Mouse (Mus musculus): ENCODE data around the gene Asic2. TPM values are rescaled to one million over a fixed set of nuclear protein-coding genes. Genes with fewer than 3 reads are reported as not detected.

The Asic2 gene
- total RNA-seq, 4 experiments from 2014 or later, result 60.0 to 62.0 (median 60.9) TPM

DNA sequence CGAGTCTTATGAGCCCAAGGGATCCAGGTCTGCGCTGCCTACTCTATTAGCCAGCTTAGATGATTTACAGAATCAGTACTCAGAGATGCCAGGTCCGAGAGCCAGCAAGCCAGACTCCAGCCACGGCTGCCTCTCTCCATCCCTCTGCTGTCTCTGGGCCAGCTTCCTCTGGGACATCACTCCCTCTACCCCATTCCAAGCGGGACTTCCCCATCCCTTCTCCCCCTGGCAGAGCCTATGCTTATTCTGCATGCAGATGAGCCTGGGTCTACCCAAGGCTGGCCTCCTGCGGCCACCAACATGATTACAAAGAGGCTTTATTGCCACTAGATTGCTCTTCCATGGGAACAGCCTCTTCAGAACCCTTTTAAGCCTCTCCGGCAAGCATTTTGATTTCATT lies 850.2 kb downstream of the Asic2 start:
- DNase-seq (ENCODE audit: low spot score in 2 of 2), result peak in 1 of 2 experiments; percentile 28

DNA sequence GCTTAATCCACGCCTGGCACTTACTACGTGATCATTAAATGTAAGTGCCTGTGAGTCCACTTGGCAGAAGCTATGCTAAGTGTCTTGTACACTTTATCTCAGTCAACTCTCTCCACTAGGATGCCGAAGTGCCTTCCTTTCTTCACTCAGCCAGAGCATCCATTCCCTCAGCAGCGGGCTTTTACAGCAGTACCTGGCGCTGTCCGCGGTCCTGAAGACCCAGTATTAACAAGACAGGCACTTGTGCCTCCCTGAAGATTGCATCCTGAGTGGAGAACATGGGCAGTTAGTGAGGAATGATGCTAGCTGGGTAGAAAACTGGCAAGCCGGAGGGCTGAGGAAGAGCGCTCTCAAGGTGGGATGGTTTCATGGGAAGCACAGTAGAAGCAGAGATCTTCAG lies 852.6 kb downstream of the Asic2 start:
- no peak for DNase-seq (ENCODE audit: low spot score in 2 of 2)

DNA sequence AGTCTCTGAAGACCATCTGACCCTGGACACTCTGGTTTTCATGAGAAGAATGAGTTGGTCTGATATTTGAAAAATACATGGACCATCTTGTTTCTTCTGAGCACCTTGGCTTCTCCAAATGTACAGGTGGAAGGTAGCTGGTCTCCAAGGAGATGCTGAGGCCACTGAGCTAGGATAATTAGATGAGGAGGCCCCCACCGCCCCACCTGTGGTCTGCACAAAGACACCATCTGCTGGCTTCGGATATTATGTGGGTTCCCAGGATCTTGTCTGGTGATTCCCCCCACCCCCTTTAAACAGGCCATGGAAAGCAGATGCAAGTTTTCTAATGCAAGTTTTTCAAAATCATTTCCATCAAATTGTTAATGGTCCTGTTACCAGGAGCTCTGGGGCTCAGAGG lies 856.6 kb downstream of the Asic2 start:
- no peak for DNase-seq (ENCODE audit: low spot score in 2 of 2)

DNA sequence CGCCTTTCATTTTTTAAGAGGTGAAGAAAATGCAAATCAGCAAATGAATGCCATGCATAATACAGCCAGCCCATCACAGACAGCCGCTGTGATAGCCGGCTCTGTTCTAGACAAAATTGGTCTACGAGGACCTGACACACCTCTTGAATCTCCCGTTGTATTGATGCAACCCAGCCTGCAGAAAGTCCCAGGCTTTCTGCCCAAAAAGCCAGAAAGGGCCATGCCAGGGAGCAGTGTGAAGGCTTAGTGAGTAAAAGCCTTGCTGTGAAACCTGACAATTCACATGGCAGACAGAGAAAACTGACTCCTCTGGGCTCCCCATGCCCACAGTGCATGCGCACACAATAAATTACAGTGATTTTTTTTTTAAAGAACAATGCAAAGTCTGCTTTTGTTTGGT lies 858.2 kb downstream of the Asic2 start:
- DNase-seq (ENCODE audit: low spot score in 2 of 2), result no peak

DNA sequence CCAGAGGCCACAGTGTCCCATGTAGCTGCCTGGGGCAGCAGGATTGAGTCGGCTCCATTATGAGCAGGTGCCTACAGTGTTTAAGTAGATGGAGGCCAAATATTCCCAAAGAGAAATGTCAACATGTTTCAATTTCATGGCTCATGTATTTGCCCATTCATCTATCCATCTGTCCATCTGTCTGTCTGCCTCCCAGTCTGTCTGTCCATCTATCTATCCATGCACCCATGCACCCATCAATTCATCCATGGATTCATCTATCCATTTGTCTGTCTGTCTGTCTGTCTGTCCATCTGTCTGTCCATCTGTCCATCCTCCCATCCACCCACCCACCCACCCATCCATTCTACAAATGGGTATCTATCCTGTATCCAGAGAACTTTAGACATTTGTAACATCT lies 861.3 kb downstream of the Asic2 start:
- no peak for DNase-seq (ENCODE audit: low spot score in 2 of 2)

DNA sequence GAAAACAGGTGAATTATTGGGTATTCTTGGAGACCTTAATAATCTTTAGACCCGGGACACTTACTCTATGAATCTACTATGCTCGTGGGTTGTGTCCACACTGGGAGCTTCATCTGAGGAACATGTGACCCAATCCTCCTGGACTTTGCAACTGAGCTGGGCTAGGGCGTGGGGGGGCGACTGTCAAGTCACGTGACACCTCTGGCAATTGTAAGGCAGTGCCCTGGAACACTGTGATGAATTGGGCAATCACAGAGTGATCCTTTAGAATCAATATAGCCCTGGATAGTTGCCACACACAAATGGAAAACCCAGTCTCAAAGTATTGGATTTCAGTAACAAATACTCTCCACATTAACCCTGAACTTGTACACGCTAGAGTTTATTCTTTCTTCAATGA lies 867.4 kb downstream of the Asic2 start:
- DNase-seq (ENCODE audit: low spot score in 2 of 2), result no peak

DNA sequence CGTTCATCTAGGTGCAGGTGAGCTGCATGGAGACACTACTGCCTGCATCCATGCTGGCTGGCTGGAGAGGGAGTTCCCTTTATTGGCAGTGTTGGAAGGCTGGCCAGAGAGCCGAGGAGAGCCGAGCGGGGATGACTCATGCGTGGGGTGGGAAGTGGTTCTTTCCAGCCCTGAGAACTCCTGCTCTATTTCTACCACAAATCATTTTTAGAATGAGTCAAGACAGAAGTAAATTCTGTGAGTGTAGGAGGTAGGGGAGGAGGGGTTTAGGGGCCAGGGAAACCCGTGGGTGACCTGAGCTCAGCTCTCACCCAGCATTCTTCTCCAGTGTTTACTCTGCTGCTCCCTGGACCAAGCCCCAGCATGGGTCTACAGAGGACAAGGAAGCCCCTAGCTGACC lies 872.2 kb downstream of the Asic2 start:
- peak; percentile 23 to 87 for DNase-seq (ENCODE audit: low spot score in 2 of 2)

DNA sequence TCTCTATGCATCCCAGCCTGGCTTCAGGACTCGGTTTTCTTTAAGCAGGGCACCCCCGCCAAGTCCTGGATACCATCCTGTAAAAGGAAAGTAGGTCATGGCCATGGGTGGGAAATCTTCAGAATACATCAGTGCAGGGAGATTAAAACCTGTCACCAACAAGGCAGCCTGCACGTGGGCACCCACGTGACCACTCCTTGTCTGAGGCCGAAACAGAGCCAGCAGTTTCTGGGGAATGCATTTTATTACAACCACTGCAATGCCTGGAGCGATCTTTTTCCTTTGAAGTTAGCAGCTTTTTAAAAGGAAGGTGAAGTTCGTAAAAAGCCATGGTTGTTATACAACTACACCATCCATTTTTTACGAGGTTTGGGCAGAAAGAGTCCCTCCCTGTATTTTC lies 873.7 kb downstream of the Asic2 start:
- peak in 1 of 2 experiments; percentile 55 for DNase-seq (ENCODE audit: low spot score in 2 of 2)

DNA sequence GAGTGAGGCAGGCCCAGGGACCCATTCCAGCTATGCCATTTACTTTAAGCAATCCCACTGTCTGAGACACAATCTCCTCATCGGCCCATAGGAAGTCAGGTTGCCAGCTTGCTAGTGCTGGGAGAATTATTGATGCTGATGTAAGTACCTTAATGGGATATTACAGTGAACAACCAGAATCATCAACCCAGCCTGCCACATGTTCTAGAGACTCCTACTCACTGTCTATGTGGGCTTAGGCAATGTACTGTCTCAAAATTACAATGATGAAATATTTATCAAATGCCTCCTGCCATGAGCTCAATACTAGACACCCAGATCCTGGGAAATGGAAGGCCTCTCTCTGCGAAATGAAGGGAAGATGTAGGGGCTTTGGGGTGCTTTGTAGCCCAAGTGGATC lies 876.1 kb downstream of the Asic2 start:
- DNase-seq (ENCODE audit: low spot score in 2 of 2), result no peak

DNA sequence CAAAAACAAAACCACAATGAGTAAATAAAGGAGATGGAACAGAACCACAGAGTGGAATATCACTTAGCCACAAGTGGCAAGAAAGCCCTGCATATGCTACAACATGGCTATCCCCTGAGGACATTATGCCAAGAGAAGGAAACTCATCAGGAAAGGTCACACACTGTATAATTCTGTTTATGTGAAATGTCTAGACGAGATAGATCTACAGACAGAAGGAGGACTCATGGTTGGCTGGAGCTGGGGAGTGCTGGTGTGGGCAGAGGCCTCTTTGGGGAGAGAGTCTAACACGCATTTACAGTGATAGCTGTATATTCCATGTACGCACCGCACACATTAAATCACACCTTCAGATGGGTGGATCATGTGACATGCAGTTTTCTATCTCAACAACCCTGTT lies 884.4 kb downstream of the Asic2 start:
- DNase-seq (ENCODE audit: low spot score in 2 of 2), result no peak

DNA sequence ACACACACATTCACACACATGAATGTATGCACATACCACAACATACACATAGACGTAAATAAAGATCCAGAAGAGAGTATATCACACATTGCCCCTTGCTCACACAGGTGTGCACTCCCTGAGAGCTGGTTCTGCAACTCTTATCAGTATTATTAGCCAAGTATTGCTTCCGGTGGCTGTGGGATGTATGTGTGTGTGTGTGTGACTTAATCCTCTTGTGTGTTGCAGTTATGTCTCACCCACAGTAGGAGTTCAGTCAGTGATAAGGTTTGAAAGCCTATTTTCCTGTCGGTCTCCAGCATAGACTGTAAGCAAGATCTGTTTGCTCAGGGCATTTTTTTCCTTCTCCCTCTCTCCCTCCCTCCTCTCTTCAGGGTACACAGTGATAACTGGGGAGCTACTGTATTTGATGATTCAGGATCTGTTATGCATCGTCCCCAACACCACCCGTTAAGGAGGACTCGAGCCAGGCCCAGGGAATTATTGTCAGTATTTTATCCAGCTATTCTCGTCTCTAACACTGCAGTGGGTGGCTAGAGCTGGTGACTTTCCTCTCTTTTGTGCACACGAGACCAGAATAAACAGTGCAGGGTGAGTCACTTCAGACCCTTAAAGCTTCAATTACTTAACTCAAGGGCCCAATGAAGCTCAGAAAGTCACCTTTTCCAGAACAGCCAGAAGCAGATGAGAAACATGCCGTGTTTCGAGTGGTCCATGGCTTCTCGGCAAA lies 888.0 kb downstream of the Asic2 start:
- no peak for DNase-seq (ENCODE audit: low spot score in 2 of 2)

DNA sequence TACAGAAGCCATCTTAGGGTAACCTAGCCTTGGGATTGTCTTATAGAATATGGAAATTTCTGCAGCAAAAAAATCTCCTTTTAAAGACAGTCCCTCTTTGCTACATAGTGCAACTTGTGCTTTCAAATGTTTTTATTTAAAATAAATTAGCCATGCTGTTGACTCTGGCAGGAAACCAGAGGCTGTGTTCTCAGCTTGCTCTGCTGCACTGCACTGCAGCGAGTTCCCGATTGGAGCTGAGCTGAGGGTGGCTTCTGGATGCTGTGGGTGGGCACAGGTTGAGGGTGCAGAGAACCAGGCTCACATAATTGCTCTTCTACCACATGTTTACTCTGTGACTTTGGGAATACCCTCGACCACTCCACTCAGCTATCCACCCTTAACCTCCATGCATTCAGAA lies 889.0 kb downstream of the Asic2 start:
- DNase-seq (ENCODE audit: low spot score in 2 of 2), result no peak

DNA sequence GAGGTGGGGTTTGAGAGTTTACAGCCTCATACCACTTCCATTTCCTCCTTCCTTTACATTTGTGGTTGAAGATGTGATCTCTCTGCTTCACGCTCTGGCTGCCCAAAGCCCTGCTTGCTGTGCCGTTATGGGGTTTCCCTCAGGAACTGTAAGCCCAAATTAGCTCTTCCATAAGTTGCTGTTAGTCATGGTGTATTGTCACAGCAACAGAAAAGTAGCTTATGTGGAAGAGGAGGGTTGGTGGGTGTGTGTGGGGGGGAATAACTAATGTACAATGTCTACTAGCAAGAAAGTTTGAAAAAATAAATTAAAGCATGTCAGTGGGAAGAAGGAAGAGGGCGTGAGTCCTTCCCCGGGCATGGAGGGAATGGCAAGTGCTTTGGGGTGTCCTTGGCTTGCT lies 896.4 kb downstream of the Asic2 start:
- DNase-seq (ENCODE audit: low spot score in 2 of 2), result no peak

DNA sequence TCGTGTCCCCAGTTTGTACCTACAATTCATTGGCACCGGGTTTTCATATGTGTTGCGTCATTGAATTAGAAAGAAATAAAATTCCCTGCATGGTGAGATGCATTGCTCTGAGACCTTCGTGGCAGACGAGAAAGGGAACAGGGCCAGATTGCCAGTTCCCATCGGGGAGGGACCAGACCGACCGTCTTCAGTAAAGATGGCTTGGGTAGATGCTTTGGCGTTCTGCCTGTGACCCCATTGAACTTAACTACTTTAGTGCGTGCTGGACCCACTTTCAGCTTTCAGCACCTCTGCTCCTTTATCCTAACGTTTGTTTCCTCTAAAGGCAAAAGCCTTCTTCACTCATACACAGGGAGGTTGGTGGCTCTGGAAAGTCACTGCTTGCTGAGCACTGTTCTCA lies 902.9 kb downstream of the Asic2 start:
- DNase-seq (ENCODE audit: low spot score in 2 of 2), result no peak

DNA sequence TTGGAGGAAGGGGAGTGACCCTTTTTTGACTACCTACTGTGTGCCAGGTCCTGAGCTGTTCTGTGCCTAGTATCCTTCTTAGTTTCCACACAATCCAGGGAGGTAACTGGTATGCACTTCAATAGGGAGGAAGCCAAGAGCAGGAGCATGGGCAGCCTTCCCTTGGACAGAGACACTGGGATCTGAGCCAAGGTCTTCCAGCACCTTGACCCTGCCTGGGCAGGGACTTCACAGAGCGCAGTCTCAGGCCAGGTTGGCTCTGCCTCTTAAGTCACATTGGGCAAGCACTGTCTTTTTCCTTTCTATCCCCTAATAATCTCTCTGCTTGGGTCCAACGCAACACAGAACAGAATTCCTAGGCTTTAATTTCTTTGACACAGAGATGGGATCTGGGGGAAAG lies 904.3 kb downstream of the Asic2 start:
- no peak for DNase-seq (ENCODE audit: low spot score in 2 of 2)

DNA sequence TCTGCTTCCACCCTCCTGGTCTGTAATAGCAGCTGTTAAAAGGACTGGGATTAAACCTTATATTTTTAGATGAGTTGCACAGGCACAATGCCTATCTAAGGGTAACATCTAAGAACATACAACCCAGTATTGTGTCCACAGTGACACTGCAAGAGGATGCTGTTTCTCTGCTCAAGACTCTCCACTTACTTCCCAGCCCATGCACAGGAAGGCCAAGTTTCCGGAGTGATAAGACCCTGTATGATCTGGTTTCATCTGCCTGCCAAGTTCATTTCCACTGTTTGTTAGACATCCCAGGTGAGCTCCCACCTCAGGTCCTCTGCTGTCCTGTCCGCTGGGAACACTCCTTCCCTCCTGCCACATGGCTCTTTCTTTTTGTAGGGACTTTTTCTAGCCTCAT lies 908.2 kb downstream of the Asic2 start:
- no peak for DNase-seq (ENCODE audit: low spot score in 2 of 2)

DNA sequence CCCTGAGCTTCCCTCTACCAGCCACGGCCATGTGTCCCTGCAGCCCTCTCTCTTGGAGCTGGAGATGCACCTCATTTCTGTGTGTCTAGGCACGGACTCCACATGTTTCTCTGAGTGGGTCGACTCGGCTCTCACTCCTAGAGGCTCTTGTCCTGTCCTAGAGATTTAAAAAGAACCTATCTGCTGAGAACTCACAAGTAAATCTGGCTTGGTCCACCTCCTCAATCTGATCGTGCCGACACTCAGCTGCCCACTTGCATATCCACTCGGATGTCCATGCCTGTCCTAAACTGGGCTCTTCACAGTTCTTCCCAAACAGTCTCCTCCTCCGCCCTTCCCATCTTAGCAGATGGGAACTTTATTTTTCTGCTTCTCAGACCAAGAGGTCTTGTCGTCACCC lies 908.7 kb downstream of the Asic2 start:
- peak in 1 of 2 experiments; percentile 68 for DNase-seq (ENCODE audit: low spot score in 2 of 2)

DNA sequence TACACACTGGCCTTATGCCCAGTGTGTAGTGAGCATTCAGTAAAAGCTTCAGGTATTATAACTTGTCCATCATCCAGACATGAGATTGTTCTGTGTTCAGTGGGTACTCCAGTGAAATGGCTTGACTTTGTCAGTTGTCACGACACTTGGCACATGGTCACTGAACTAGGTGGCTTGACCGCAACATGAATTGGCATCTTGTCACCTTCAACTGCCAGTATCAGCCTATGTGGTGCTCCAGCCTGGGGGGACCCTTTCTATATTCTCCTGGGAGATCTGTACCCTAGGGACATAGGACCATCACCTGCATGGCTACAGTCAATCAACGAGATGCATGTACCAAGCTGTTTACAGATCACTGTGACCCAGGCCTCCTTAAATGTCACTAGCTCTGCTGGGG lies 910.8 kb downstream of the Asic2 start:
- DNase-seq (ENCODE audit: low spot score in 2 of 2), result no peak

DNA sequence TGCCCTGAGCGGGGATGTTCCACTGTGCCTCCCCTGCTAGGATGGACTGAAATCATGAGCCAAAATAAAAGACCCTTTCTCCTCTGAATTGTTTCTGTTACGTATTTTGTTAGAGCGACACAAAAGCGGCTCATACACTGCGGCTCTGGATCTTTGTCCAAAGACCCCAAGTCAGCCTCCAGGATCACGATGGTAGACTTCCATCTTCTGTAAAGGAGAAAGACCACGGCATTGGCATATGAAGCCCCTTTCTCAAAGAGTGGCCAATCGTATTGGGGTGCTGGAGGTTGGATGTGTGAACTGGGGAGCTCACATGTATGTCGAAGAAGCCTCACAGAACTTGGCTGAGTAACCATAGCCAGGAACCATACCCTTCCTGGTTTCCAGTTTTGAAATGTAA lies 911.5 kb downstream of the Asic2 start:
- no peak for DNase-seq (ENCODE audit: low spot score in 2 of 2)

DNA sequence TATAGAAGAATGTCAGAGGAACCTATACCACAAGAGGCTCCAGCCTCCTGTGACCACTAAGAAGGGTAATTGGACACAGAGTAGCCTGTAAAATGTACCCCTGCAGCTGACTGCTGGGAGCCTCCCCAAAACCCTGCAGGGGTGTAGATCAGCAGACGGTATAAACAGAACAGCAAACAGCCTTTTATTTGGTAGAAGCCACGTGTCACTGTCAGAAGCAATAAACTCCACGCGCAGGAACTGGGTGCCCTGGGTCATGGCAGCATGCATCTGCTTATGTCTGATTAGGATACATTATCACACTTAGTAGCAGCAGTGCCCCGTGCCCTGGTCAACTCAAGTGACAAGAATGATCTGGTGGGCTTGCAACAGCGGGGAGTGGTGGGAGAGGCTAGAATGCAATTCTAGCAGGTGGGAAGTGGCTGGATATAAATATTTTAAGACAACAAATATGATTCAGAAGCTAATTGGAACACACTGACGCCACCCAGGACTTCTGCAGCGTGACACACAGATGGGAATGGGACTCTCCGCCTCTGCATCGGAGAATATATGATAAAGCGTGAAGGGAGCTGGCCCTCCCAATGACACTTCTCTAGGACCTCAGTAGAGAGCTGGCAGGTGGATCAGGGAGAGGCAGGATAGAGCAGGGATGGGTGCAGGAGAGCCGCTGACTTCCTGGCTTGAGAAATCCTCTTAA lies 912.7 kb downstream of the Asic2 start:
- peak in 1 of 2 experiments; percentile 54 for DNase-seq (ENCODE audit: low spot score in 2 of 2)

DNA sequence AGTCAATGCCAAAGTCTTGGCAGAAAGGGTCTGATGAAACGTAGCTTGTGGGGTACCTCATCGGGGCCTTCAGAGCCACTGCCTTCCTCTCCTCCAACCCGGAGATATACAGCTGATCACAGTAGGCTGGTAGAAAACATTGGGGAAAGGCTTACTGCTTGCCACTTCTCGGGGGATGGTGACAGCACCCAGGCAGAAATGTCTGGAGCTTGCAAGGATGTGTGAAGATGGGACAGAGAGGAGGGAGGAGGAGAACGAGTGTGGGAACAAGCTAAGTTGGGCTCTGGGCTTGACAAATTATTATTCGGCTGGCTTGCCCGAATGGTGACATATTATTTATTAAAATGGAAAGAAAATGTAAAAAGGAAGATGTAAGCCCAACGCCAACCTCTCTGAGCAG lies 914.4 kb downstream of the Asic2 start:
- DNase-seq (ENCODE audit: low spot score in 2 of 2), result peak in 1 of 2 experiments; percentile 37

DNA sequence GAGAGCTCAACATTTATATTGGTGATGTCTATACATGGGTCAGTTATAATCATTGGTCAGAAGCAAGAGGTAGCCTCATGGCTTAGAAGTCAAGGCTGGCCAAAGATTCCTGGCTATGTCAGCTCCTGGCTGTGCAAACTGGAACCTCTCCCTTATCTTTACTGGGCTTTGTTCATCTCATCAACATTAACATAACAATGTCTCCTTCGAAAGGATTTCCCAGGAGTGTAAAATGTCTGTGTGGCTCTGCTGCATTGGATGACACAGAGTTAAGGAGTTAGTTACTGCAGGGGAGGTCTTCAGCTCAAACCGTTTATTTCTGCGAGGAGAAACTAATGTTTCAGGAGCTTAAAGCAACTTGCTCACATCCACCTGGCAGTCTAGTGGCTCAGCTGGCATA lies 926.6 kb downstream of the Asic2 start:
- DNase-seq (ENCODE audit: low spot score in 2 of 2), result no peak

DNA sequence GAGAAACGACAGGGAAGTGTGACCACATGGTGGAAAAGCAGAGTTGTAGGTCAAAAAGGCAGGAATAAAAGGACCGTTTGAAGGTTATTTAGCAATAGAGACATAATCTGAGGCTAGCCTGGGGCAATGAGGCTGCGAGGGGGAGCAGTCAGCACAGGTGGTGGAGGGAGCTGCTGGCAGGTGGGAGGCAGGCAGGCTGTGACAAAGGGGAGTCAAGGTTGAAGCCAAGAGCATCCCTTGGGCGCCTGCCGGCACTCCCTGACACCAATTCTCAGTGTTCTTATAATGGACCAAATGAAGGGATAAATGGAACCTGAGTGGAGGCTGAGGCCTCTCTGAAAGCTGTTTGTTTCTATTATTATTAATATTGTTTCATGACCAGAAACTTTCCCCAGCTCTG lies 928.3 kb downstream of the Asic2 start:
- DNase-seq (ENCODE audit: low spot score in 2 of 2), result no peak
